Mouse (Mus musculus) left cerebral cortex, adult 2 months (tissue): ENCODE measurements around the gene Carns1. TPM values are rescaled to one million over a fixed set of nuclear protein-coding genes. Genes with fewer than 3 reads are reported as not detected.

Source experiments
- DNase-seq, 2 experiments: peaks; one replicate each; pipeline ENCODE4 v3.0.0; 2021 to 2022; ENCODE audit warnings: low spot score in 2 of 2, mixed read lengths in 1 of 2; ENCODE audit errors: extremely low spot score in 1 of 2
- H3K27ac ChIP-seq: fragments of 200-600 bp; 2 replicates; pipeline ENCODE4 v1.8.1; 2022
- H3K4me3 ChIP-seq: fragments of 200-600 bp; 2 replicates; pipeline ENCODE4 v1.8.1; 2022
- CTCF ChIP-seq: fragments of 200-600 bp; IDR thresholded peaks from 2 replicates; pipeline ENCODE4 v1.8.1; 2022; ENCODE audit warnings: antibody characterized with exemption, mild to moderate bottlenecking, moderate library complexity
- intact Hi-C: fragments of 180-260 bp; cut with DNase I; formaldehyde crosslinking; loops from one replicate; pipeline ENCODE4 v1.15.1; 2025
- microRNA-seq, 2 experiments: library from miRNA; unstranded; fragments of <30 nt; microRNA quantifications; one replicate each; pipeline ENCODE4 v1.2.0; 2021
- total RNA-seq, 2 experiments: library from RNA; stranded (reverse); gene quantifications; 2 replicates each; pipeline ENCODE4 v1.2.3; 2021

The Carns1 gene
- total RNA-seq, 2 experiments from 2014 or later = 6.9 to 7.3 TPM

DNA sequence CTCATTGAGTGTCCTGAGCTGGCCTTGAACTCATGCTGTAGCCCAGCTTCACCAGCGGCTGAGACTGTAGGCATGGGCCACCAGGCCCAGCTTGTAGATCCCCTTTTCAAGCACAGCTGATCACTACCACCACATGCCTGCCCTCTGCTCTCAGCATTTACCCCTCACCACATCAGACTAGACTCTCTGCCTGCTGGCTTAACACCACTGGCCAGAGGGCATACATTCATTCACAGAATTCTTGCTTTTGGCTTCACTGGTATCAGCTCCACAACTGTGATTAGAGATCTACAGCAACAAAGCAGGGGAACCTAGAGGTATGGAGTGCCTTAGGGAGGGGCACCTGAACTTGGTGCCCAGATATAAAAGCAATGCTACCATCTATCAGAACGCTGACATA, 54.8 kb downstream of the Carns1 start:
- DNase-seq = no peak
- H3K27ac ChIP-seq = peak overlapping the region; percentile 97; the same call in 1 of the 2 replicates
- intact Hi-C loops = no loop called here
- H3K4me3 ChIP-seq = peak overlapping the region; percentile 55
- TF ChIP-seq CTCF = no peak

DNA sequence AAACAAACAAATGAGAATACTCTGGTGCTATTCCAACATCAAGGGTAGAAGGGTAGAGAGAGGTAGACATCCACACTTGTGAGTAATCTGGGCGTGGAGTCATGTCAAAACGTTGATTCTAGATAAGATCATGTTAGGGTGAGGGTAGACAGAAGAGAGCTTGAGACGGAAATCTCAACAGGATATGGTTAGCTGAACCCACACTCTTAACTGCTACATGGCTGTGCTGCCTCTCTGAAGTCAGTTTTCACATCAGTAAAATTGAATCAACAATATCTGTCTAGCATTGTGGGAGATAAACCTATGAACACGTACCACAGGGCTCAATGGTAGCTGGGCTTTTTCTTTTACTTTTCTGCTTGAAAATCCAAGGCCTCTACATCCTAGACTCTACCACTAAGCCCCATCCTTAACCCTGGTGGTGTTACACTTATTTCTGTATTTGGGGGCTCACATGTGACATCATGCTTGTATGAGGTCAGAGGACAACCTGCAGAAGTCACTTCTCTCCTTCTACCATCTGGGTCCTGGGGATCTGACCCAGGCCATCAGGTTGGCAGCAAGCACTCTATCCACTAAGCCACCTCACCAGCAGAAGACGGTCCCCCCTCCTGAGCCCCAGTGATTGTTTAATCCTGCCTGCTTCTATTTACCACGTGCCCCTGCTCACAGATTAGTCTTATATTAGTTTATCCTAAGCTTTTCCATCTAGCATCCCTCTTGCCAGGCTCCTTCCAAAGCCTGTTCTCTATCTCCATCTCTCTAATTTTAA, 55.4 kb downstream of the Carns1 start:
- intact Hi-C loops = no loop called here
- no peak for TF ChIP-seq CTCF
- no peak overlapping the region; the same call in 1 of the 2 replicates for H3K4me3 ChIP-seq
- no peak for DNase-seq
- no peak overlapping the region; the same call in 1 of the 2 replicates for H3K27ac ChIP-seq

DNA sequence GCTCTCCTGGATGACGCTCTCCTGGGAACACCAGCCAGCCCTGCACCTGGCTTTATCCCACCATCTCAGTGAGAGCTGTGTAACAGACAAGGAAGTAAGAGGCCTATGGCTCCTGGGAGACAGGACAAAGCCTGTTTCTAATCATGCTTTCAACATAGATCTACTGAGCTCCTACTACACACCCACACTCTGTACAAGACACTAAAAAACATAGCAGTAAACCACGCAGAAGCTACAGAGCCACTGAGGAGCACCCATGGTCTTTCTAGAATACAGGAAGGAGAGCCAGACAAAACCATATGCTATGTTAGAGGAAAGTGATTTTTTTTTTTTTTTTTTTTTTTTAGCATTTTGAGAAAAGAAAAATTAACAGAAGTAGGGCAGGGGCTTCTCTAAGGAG, 56.9 kb downstream of the Carns1 start:
- intact Hi-C loops = no loop called here
- peak overlapping the region; percentile 64 for H3K27ac ChIP-seq
- no peak for DNase-seq

DNA sequence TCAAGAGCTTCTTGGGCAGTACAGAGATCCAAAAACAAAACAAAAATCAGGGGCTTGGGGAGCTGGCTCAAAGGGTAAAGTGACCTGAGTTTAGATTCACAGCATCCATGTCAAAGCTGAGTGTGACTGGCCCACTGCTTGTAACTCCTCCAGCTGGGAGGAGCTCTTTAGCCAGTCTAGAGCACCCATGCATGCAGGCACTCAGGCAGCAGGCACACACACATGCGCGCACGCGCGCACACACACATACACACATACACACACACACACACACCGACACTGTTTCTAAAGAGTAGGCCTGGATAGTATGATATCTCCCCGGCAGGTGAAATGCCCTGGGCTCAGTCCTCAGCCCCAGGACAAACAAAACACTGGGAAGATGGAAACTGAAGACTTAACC, 58.3 kb downstream of the Carns1 start:
- Histone ChIP-seq H3K4me3 (no peak overlapping the region), H3K27ac (no peak overlapping the region)
- intact Hi-C loops = no loop called here
- TF ChIP-seq CTCF = no peak
- no peak for DNase-seq

More for the DNA sequence above, 56.9 kb downstream of the Carns1 start:
- TF ChIP-seq CTCF = no peak
- H3K4me3 ChIP-seq = no peak overlapping the region

DNA sequence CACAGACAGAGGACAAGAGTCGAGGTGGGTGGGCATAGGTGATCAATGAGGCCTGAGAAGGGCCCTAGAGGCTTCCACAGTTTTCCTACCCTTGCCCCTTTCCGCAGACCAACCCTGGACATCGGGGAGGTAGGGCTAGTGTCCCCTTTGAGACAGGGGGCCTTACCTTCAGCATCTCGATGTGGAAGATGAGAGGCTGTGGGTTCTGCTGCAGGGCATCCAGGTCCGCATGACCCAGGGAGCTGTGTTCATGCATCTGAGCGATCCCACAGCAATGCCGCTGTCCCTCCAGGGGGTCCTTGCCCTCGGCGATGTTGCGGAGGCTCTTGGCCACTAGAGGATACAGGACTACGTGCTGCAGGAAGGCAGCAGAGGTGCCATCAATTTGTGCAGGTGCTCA, 59.5 kb downstream of the Carns1 start:
- intact Hi-C loops = no loop called here
- no peak for TF ChIP-seq CTCF
- H3K27ac ChIP-seq = no peak overlapping the region
- no peak for DNase-seq
- H3K4me3 ChIP-seq = no peak overlapping the region

DNA sequence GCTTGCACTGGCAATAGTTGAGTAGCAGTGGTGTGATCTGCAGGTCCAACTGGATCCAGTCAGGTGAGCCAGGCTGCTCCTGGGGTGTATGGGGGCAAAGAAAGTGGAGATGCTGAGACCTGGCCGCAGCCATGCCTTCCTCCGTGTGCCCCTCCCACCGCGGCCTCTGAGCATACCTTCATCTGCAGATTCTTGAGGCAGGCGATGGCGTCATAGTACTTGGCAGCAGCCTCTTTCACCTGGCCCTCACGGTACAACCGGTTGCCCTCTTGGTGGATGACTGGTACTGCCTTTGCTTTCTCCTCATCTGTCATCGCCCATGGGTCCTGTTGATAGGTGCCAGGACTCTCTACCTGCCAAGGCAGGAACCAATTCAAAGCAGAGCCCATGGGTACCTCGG, 60.1 kb downstream of the Carns1 start:
- Histone ChIP-seq H3K4me3 (no peak overlapping the region), H3K27ac (no peak overlapping the region)
- no peak for TF ChIP-seq CTCF
- DNase-seq = no peak
- intact Hi-C loops = no loop called here

DNA sequence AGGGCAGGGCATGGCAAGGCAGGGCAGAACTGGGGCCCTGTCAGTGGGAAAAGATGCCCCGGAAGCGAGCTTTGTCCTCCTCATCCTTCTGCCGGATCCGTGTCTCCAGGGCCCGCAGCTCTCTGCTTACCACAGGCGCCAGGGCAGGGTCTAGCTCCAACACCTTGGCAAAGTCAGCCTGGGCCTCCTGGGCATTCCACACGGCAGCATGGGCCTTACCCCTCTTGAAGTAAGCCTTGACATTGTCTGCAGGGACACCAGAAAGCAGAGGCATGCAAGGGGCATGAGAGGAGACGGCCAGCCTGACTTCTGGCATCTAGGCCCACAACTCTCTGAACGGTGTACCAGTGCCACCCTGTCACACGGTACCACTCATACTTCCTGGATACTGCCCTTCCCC, 60.7 kb downstream of the Carns1 start:
- no peak for DNase-seq
- no peak overlapping the region for H3K27ac ChIP-seq
- no peak for TF ChIP-seq CTCF
- no peak overlapping the region for H3K4me3 ChIP-seq
- intact Hi-C loops = no loop called here

Small RNAs within 50 kb of the gene (microRNA-seq; reads per million reads assigned to microRNA genes)
- gene Gm26115 = 0 reads per million in 2 experiments

Other genes with a start within 250 kb of the Carns1 start
- gene Aldh3b1, start 245.7 kb downstream of the Carns1 start, total RNA-seq = 1 to 10 TPM; 2.3 to 3.3 TPM
- 10 to 100 TPM; 12.9 to 16.3 TPM for gene Unc93b1, start 240.3 kb downstream of the Carns1 start, total RNA-seq
- gene Aldh3b3, start 216.8 kb downstream of the Carns1 start, total RNA-seq = under 1 TPM in 1 of 2 experiments, not detected in 1; 0.11 TPM
- 1 to 10 TPM in 1 of 2 experiments, under 1 TPM in 1; 0.93 to 1.5 TPM for gene Aldh3b2, start 203.2 kb downstream of the Carns1 start, total RNA-seq
- 1 to 10 TPM; 3.3 to 4.1 TPM for gene Acy3, start 188.9 kb downstream of the Carns1 start, total RNA-seq
- not detected for gene Tbx10, start 182.7 kb downstream of the Carns1 start, total RNA-seq
- 10 to 100 TPM in 1 of 2 experiments, 1 to 10 TPM in 1; 8.3 to 10.2 TPM for gene Nudt8, start 174.9 kb downstream of the Carns1 start, total RNA-seq
- 1 to 10 TPM; 1.8 TPM for gene Gm49405, start 174.9 kb downstream of the Carns1 start, total RNA-seq
- 1 to 10 TPM; 4.8 to 5.9 TPM for gene Doc2g, start 172.2 kb downstream of the Carns1 start, total RNA-seq
- 100 to 1,000 TPM; 242 to 257 TPM for gene Ndufv1, start 162.7 kb downstream of the Carns1 start, total RNA-seq
- 100 to 1,000 TPM; 299 to 324 TPM for gene Gstp1, start 137.5 kb downstream of the Carns1 start, total RNA-seq
- 10 to 100 TPM; 39.5 to 52.8 TPM for gene Gstp2, start 129.5 kb downstream of the Carns1 start, total RNA-seq
- not detected for gene Gstp3, start 115.9 kb downstream of the Carns1 start, total RNA-seq
- not detected for gene Cabp2, start 93.9 kb downstream of the Carns1 start, total RNA-seq
- 10 to 100 TPM; 28.4 to 32.5 TPM for gene Cdk2ap2, start 78.3 kb downstream of the Carns1 start, total RNA-seq
- gene Pitpnm1, start 75.5 kb downstream of the Carns1 start, total RNA-seq = 100 to 1,000 TPM; 217 to 229 TPM
- 100 to 1,000 TPM; 118 to 125 TPM for gene Aip, start 49.6 kb downstream of the Carns1 start, total RNA-seq
- gene Gpr152, start 35.7 kb downstream of the Carns1 start, total RNA-seq = not detected
- under 1 TPM in 1 of 2 experiments, not detected in 1; 0.26 TPM for gene Cabp4, start 31.4 kb downstream of the Carns1 start, total RNA-seq
- gene Coro1b, start 26.9 kb downstream of the Carns1 start, total RNA-seq = 10 to 100 TPM; 72.6 to 82.2 TPM
- 1 to 10 TPM; 1.2 to 1.7 TPM for gene Ptprcap, start 21.9 kb downstream of the Carns1 start, total RNA-seq
- 10 to 100 TPM; 34.0 to 46.8 TPM for gene Rps6kb2, start 12.1 kb downstream of the Carns1 start, total RNA-seq
- 1 to 10 TPM; 1.4 to 1.5 TPM for gene Tbc1d10c, start 15.8 kb upstream of the Carns1 start, total RNA-seq
- 100 to 1,000 TPM; 293 to 306 TPM for gene Ppp1ca, start 16.6 kb upstream of the Carns1 start, total RNA-seq
- gene Rad9a, start 26.2 kb upstream of the Carns1 start, total RNA-seq = 10 to 100 TPM in 1 of 2 experiments, 1 to 10 TPM in 1; 8.7 to 10.1 TPM
- gene Clcf1, start 38.8 kb upstream of the Carns1 start, total RNA-seq = 1 to 10 TPM; 1.3 to 2.1 TPM
- gene AC109138.7, start 38.9 kb upstream of the Carns1 start, total RNA-seq = not detected
- 10 to 100 TPM; 15.4 to 17.6 TPM for gene Pold4, start 56.4 kb upstream of the Carns1 start, total RNA-seq
- gene Ssh3, start 93.7 kb upstream of the Carns1 start, total RNA-seq = 10 to 100 TPM; 60.9 to 72.6 TPM
- 10 to 100 TPM; 68.7 to 75.0 TPM for gene Ankrd13d, start 107.7 kb upstream of the Carns1 start, total RNA-seq
- gene Grk2, start 130.7 kb upstream of the Carns1 start, total RNA-seq = 100 to 1,000 TPM; 236 to 248 TPM
- gene Kdm2a, start 222.8 kb upstream of the Carns1 start, total RNA-seq = 10 to 100 TPM; 73.2 to 92.3 TPM